Mouse (Mus musculus) adrenal gland, adult 18-20 months (tissue): Measurements from ENCODE around the gene Gm813. TPM values are rescaled to one million over a fixed set of nuclear protein-coding genes. Genes with fewer than 3 reads are reported as not detected.

Source experiments
- DNase-seq, 2 experiments: peaks; one replicate each; pipeline ENCODE4 v3.0.0; 2021 to 2022; ENCODE audit warnings: low spot score in 2 of 2
- total RNA-seq, 2 experiments: library from RNA; stranded (reverse); gene quantifications; 1 replicate in 1 of 2; 2 replicates in 1 of 2; pipeline ENCODE4 v1.2.3; 2021

The Gm813 gene
- total RNA-seq, 2 experiments from 2014 or later: not detected

DNA sequence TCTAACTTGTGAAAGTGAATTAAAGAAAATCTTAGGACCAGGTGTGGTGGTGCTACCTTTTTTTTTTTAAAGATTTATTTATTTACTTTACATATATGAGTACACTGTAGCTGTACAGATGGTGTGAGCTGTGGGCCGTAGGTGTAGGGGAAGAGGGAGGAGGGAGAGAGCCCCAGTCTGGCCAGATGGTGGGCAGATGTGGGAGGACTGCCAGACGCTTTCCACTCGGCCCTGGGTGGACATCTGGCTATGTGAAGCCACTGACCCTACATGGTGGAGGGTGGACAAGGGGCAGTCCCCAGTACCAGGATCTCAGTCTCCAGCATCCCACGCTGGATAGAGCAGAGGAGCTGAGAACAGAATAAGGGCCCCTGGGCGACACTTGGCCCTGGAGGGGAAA is 9.7 kb downstream of the Gm813 start:
- no peak for DNase-seq

DNA sequence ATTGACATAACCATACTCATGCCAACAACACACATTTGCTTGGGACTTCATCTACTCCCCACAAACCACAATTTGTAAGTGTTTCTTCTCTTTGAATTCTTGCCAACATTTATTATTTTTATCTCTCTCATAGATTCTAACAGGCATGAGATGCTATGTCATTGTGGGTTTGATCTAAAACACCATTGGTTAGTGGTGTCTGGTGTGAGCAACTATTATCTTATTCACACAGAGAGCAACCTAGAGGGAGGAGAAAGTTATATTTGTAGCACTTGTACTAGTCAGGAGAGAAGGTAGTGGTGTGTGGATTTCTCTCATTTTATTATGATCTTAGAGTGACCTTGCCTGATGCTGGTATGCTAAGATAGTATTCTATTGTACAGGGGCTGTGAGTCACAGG is 12.1 kb downstream of the Gm813 start:
- no peak for DNase-seq

DNA sequence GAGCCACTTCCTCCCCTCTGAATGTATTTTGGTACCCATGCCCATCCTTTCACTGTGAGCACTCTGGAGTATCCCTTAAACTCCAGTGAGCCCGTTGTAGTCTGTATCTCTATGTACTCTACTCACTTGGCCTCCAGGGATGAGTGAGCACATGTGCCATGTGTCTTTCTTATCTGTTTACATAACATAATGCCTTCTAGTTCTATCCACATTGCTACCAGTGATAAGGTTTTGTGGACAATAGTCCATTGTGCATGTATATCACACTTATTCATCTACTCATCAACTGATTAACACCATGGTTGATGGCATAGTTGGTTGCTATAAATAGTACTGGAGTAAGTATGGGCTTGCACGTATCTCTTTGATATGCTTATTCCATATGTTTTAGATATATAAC is 12.9 kb downstream of the Gm813 start:
- no peak for DNase-seq

DNA sequence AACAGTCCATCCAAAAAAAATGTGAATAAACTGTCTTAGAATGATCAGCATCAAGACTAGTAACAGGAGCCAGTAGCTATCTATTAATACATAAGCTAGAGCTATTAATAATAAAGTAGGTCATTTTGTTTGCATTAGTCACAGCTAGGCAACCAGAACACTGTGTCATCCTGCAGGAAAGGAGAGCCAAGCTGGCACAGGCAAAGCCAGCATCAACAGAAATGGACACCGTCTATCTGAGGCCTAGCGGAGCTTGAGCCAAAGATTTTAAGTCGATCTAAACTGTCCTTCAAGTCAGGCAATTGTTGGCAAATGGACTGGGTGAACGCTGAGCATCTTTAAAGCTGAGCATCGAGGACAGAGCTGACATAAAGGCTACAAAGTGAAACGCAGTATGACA is 15.9 kb downstream of the Gm813 start:
- DNase-seq: no peak

DNA sequence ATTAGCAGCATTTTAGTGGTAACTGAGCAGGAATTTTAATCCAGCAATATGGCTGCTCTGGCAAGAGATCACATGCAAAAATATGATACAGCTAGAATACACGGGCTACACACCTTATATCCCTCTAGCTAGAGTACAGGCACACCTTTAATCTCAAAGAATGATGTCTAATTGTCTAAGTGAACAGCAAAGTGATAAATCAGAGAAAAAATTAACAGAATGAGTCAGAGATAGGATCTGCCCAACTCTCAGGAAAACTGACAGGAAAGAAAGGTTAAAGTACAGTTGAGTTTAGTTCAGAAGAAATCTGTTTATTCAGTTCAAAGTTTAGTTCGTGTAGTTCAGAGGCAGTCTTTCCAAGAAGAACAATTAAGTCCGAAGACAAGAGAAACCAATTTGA is 25.5 kb downstream of the Gm813 start:
- DNase-seq: no peak

DNA sequence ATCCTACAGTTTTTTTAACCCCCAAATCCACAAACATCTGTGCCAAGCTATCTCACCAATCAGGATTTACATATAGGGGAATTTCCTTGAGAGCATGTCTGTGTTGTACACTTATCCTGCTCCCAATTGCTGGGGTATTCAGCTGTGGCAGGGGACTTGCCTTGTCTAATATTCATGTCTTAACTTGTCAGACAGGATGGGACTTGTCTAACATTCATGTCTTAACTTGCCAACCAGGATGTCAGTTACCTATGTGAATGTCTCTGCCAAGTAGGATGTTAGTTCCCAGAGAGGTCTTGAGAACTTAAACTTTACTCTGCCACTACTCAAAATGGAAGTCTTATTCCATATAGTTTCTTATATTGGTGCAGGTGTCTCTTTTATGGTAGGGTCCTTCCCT is 27.3 kb downstream of the Gm813 start:
- no peak for DNase-seq

DNA sequence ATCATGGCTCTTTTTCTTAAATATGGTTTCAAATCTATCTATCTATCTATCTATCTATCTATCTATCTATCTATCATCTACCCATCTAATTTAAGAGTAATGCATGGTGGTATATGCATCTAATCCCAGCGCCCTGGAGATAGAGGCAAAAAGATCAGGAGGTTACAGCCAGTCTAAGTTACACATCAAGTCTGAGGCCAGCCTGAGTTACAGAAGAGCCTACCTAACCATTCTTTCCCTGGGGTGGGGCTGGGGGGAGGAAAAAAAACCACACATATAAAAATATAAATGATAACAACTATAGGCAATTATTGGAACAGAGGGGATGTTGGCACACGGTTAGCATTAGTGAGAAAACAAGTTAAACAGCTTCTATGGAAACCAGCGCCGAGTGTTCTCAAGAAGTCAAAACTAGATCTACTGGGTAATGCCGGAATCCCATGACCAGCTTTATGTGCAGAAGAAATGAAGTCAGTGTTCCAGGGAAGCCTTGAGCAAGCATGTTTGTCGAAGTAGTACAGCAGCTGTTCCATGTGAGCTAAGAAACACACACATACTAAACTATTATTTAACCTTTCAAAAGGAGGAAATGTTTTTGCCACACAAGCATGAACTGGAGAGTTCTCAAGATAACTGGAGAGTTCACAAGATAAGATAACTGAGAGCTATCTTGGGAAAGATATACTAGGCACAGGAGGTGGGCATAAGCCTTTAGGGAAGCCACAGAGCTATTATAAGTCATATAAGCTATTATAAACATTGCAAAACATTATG is 42.6 kb downstream of the Gm813 start:
- DNase-seq: no peak

DNA sequence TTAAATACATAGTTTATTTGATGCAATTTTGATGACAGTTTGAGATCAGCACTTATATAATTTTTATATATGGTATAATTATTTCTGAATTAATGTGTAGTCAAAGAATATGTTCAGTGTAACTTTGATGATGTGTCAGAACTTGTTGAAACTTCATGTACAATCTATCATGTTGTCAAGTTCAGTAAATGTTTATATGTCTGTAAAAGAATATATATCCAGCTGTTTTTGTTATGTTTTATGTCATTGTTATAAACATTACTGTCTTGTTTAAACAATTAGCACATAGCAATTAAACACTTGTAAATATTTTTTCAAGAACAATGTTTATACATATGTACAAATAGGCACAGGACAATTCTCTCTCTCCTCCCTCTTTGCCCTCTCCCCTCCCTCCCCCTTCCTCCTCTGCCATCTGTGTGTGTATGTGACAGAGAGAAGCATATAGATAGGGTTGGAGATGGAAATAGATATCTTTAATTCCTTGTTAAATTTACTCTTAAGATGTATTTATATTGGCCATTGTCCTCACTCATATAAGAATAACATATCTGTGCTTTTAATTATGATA is 46.0 kb downstream of the Gm813 start:
- DNase-seq: no peak

Other genes starting within 250 kb of the Gm813 start
- gene Dcbld2, start 208.5 kb downstream of the Gm813 start, total RNA-seq: 10 to 100 TPM in 1 of 2 experiments, 1 to 10 TPM in 1; 8.3 to 11.6 TPM
- 10 to 100 TPM; 23.1 to 29.1 TPM for gene St3gal6, start 92.7 kb downstream of the Gm813 start, total RNA-seq
- not detected for gene E330017A01Rik, start 21.8 kb upstream of the Gm813 start, total RNA-seq
- 10 to 100 TPM; 11.4 to 14.5 TPM for gene Cpox, start 53.3 kb upstream of the Gm813 start, total RNA-seq
- gene Gpr15, start 102.1 kb upstream of the Gm813 start, total RNA-seq: not detected
- 10 to 100 TPM; 67.0 to 77.6 TPM for gene Cldnd1, start 110.9 kb upstream of the Gm813 start, total RNA-seq
- gene Olfr172, start 146.2 kb upstream of the Gm813 start, total RNA-seq: not detected
- gene Olfr173, start 183.3 kb upstream of the Gm813 start, total RNA-seq: not detected
- not detected for gene Olfr175-ps1, start 209.8 kb upstream of the Gm813 start, total RNA-seq